In the genomic region with DNA sequence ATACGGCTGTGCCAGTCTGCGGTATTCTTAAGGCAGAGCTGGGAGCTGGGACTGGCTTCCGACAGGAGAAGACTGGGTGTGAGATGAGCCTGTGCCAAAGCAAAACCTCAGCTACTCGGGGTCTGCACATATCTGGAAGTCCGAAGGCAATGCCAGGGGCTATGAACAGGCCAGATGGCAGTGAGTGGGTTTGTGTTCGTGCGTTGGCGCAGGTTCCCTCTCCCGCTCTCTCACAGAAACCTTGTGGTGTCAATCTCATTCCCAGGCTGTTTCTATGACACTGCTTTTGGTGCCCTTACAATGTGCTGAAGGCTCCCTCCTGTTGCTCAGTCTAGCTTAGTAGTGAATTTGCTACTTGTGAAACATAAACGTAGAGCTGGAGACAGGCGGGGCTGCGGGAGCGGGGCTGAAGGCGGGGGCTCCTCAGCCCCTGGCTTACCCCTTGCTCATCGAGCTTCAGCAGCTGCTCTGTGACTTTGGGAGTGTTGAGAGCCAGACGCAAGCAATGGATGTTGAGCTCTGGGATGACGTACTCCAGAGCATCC, we compare ENCODE assay signal across 11 mouse cellular contexts.
A peak's percentile ranks its signal among the peaks of the same experiment; 100 is the strongest.
DNase-seq lines count a peak whose midpoint lies in the region; ATAC-seq and TF ChIP-seq lines count a peak whose summit lies in the region.
"Had no signal": no experiment of that assay in that cellular context is flagged by ENCODE, and none has a peak within 500 bp of the region (broad histone marks: within the 10 kb centered on the region; RNA-seq: fewer than 3 reads in every experiment).

No protein-coding gene starts in this region.

- no peak overlapping the region for H3K4me3 ChIP-seq in forebrain, embryonic 13.5 days
- no peak overlapping the region for H3K4me3 ChIP-seq in forebrain, embryonic 12.5 days (replicated peaks)
- H3K4me3 ChIP-seq in midbrain, embryonic 16.5 days (ENCODE audit: low read depth, low read length) = no peak overlapping the region
- no peak overlapping the region for H3K4me3 ChIP-seq in midbrain, embryonic 14.5 days (replicated peaks; ENCODE audit: low read depth, low read length)
- H3K4me3 ChIP-seq in layer of hippocampus, adult 2 months = no peak overlapping the region
- no peak overlapping the region for H3K4me3 ChIP-seq in stomach, embryonic 14.5 days (ENCODE audit: low read depth, low read length)
- H3K4me3 ChIP-seq: limb, embryonic 10.5 days; neural tube, embryonic 12.5 days had no signal

- no peaks in the 10 kb centered on the region for H3K9me3 ChIP-seq in forebrain, embryonic 13.5 days (replicated peaks)
- no peaks in the 10 kb centered on the region for H3K9me3 ChIP-seq in forebrain, embryonic 12.5 days
- no peaks in the 10 kb centered on the region for H3K9me3 ChIP-seq in midbrain, embryonic 16.5 days (replicated peaks; ENCODE audit: control insufficient read depth, low read length, poor library complexity, severe bottlenecking)
- no peaks in the 10 kb centered on the region for H3K9me3 ChIP-seq in midbrain, embryonic 14.5 days (ENCODE audit: control insufficient read depth, low read length)
- no peaks in the 10 kb centered on the region for H3K9me3 ChIP-seq in stomach, embryonic 14.5 days (ENCODE audit: control insufficient read depth, low read depth, low read length)
- H3K9me3 ChIP-seq: limb, embryonic 10.5 days; neural tube, embryonic 12.5 days had no signal

- no peak overlapping the region for H3K4me2 ChIP-seq in forebrain, embryonic 13.5 days
- H3K4me2 ChIP-seq in forebrain, embryonic 12.5 days = no peak overlapping the region
- H3K4me2 ChIP-seq in midbrain, embryonic 16.5 days (ENCODE audit: low read length) = no peak overlapping the region
- H3K4me2 ChIP-seq in midbrain, embryonic 14.5 days (ENCODE audit: low read length) = no peak overlapping the region
- no peak overlapping the region for H3K4me2 ChIP-seq in stomach, embryonic 14.5 days (replicated peaks; ENCODE audit: low read depth, low read length)
- H3K4me2 ChIP-seq: neural tube, embryonic 12.5 days had no signal

- H3K36me3 ChIP-seq in forebrain, embryonic 13.5 days (ENCODE audit: poor library complexity, severe bottlenecking) = peaks cover 38% of the 10 kb centered on the region
- H3K36me3 ChIP-seq in forebrain, embryonic 12.5 days (replicated peaks) = peaks cover 22% of the 10 kb centered on the region
- peaks cover 11% of the 10 kb centered on the region for H3K36me3 ChIP-seq in midbrain, embryonic 16.5 days (ENCODE audit: control insufficient read depth, insufficient read depth, low read length)
- peaks cover 23% of the 10 kb centered on the region for H3K36me3 ChIP-seq in midbrain, embryonic 14.5 days (ENCODE audit: control insufficient read depth, insufficient read depth, low read length)
- H3K36me3 ChIP-seq in stomach, embryonic 14.5 days (ENCODE audit: control insufficient read depth, insufficient read depth, low read length) = peaks cover 17% of the 10 kb centered on the region

- no peak overlapping the region for H3K9ac ChIP-seq in forebrain, embryonic 13.5 days
- H3K9ac ChIP-seq in forebrain, embryonic 12.5 days = no peak overlapping the region
- H3K9ac ChIP-seq in midbrain, embryonic 16.5 days (ENCODE audit: low read depth, low read length) = no peak overlapping the region
- H3K9ac ChIP-seq in midbrain, embryonic 14.5 days (replicated peaks; ENCODE audit: low read length) = no peak overlapping the region
- H3K9ac ChIP-seq in stomach, embryonic 14.5 days (replicated peaks; ENCODE audit: low read depth, low read length) = no peak overlapping the region
- H3K9ac ChIP-seq: neural tube, embryonic 12.5 days had no signal

- peak overlapping the region; percentile 51 for H3K27ac ChIP-seq in forebrain, embryonic 13.5 days
- H3K27ac ChIP-seq in forebrain, embryonic 12.5 days = no peak overlapping the region
- no peak overlapping the region for H3K27ac ChIP-seq in midbrain, embryonic 16.5 days (ENCODE audit: low read length)
- no peak overlapping the region for H3K27ac ChIP-seq in midbrain, embryonic 14.5 days (replicated peaks; ENCODE audit: low read depth, low read length)
- H3K27ac ChIP-seq in layer of hippocampus, adult 2 months = peak overlapping the region; percentile 84
- peak overlapping the region; percentile 15; the same call in 1 of the 2 replicates for H3K27ac ChIP-seq in stomach, embryonic 14.5 days (ENCODE audit: low read length)
- H3K27ac ChIP-seq: limb, embryonic 10.5 days; neural tube, embryonic 12.5 days had no signal

- DNase-seq in midbrain, embryonic 14.5 days = no peak
- peak; percentile 62 to 71 for DNase-seq in layer of hippocampus, adult 2 months (ENCODE audit: low spot score in 2 of 2)
- no peak for DNase-seq in thymus, postnatal 25 days
- DNase-seq in retina, embryonic 14.5 days (ENCODE audit: low spot score) = no peak
- DNase-seq: kidney, adult 9 months had no signal

- no peaks in the 10 kb centered on the region for H3K27me3 ChIP-seq in forebrain, embryonic 13.5 days
- no peaks in the 10 kb centered on the region for H3K27me3 ChIP-seq in forebrain, embryonic 12.5 days
- H3K27me3 ChIP-seq in midbrain, embryonic 16.5 days (ENCODE audit: control insufficient read depth, insufficient read depth, low read depth, low read length) = no peaks in the 10 kb centered on the region
- H3K27me3 ChIP-seq in midbrain, embryonic 14.5 days (ENCODE audit: control insufficient read depth, insufficient read depth, low read length) = no peaks in the 10 kb centered on the region
- no peaks in the 10 kb centered on the region for H3K27me3 ChIP-seq in stomach, embryonic 14.5 days (ENCODE audit: control insufficient read depth, insufficient read depth, low read length)
- H3K27me3 ChIP-seq: neural tube, embryonic 12.5 days had no signal

- peak; percentile 46; the same call in 1 of the 2 replicates for ATAC-seq in forebrain, embryonic 13.5 days
- no peak for ATAC-seq in forebrain, embryonic 12.5 days (ENCODE audit: low FRiP score)
- peak; percentile 18; the same call in 1 of the 2 replicates for ATAC-seq in midbrain, embryonic 16.5 days
- no peak for ATAC-seq in midbrain, embryonic 14.5 days (ENCODE audit: low FRiP score, low TSS enrichment)
- ATAC-seq in stomach, embryonic 14.5 days (ENCODE audit: insufficient number of reproducible peaks, insufficient read depth, low FRiP score, low read depth) = peak; percentile 73; the same call in 1 of the 2 replicates

- no peak for TF ChIP-seq CTCF in layer of hippocampus, adult 2 months (conservative IDR thresholded peaks at IDR 0.05)

- H3K4me1 ChIP-seq in forebrain, embryonic 13.5 days = peaks cover 17% of the 10 kb centered on the region
- peaks cover 5% of the 10 kb centered on the region for H3K4me1 ChIP-seq in forebrain, embryonic 12.5 days
- no peaks in the 10 kb centered on the region for H3K4me1 ChIP-seq in midbrain, embryonic 16.5 days (ENCODE audit: control insufficient read depth, insufficient read depth, low read length)
- H3K4me1 ChIP-seq in midbrain, embryonic 14.5 days (ENCODE audit: control insufficient read depth, insufficient read depth, low read length) = no peaks in the 10 kb centered on the region
- 0 out of 2 replicates have a peak, but pooled peaks cover 7% of the 10 kb centered on the region for H3K4me1 ChIP-seq in stomach, embryonic 14.5 days (ENCODE audit: control insufficient read depth, insufficient read depth, low read length)
- H3K4me1 ChIP-seq: neural tube, embryonic 12.5 days had no signal

- WGBS in forebrain, embryonic 13.5 days = 83% methylated on average over 17 of the region's 17 CpGs
- 92% methylated on average over 17 of the region's 17 CpGs for WGBS in forebrain, embryonic 12.5 days
- WGBS in midbrain, embryonic 16.5 days = 80% methylated on average over 17 of the region's 17 CpGs
- WGBS in midbrain, embryonic 14.5 days = 86% methylated on average over 17 of the region's 17 CpGs
- WGBS in stomach, embryonic 14.5 days = 65% methylated on average over 17 of the region's 17 CpGs

Comparison
In these comparisons a context has a peak if more than half of its experiments do, and no peak if none do; other contexts are left out.
1. ATAC-seq: peak in forebrain, embryonic 13.5 days (single experiment), midbrain, embryonic 16.5 days (single experiment) and stomach, embryonic 14.5 days (single experiment); none in forebrain, embryonic 12.5 days (single experiment) and midbrain, embryonic 14.5 days (single experiment).
2. H3K27ac ChIP-seq: peak in forebrain, embryonic 13.5 days (single experiment), layer of hippocampus, adult 2 months (single experiment) and stomach, embryonic 14.5 days (single experiment); none in forebrain, embryonic 12.5 days (single experiment), midbrain, embryonic 16.5 days (single experiment) and midbrain, embryonic 14.5 days (single experiment).
3. DNase-seq: peak in layer of hippocampus, adult 2 months (2 of 2); none in midbrain, embryonic 14.5 days (single experiment), thymus, postnatal 25 days (single experiment) and retina, embryonic 14.5 days (single experiment).